Mouse (Mus musculus) bone marrow macrophage, adult 2 months (primary cell): ENCODE data around the gene H2-M10.3. TPM values are rescaled to one million over a fixed set of nuclear protein-coding genes. Genes with fewer than 3 reads are reported as not detected.

Experiments
- H3K27ac ChIP-seq: 2 replicates; pipeline ENCODE4 v1.5.1; 2012; ENCODE audit warnings: low read depth, low read length; ENCODE audit not compliant: insufficient read depth
- H3K4me1 ChIP-seq: 2 replicates; pipeline ENCODE4 v1.6.1; 2012; ENCODE audit warnings: low read length; ENCODE audit not compliant: control insufficient read depth, insufficient read depth
- H3K4me3 ChIP-seq: 2 replicates; pipeline ENCODE4 v1.5.1; 2012; ENCODE audit warnings: mild to moderate bottlenecking, low read length, moderate library complexity; ENCODE audit not compliant: insufficient read depth
- CTCF ChIP-seq: IDR thresholded peaks from 2 replicates; pipeline ENCODE4 v1.5.1; 2012; ENCODE audit warnings: low read depth, mild to moderate bottlenecking, low read length, moderate library complexity
- POLR2A ChIP-seq: IDR thresholded peaks from 2 replicates; pipeline ENCODE4 v1.6.1; 2012; ENCODE audit warnings: mild to moderate bottlenecking, low read depth, low read length, borderline replicate concordance
- polyA plus RNA-seq: library from polyadenylated mRNA; stranded (reverse); fragments of >200 nt; gene quantifications from 2 replicates; pipeline ENCODE4 v1.2.4, GENCODE M21; 2012; ENCODE audit not compliant: missing spikeins, insufficient read depth, insufficient read length

H2-M10.3 gene
- polyA plus RNA-seq, 1 experiment: not detected

DNA sequence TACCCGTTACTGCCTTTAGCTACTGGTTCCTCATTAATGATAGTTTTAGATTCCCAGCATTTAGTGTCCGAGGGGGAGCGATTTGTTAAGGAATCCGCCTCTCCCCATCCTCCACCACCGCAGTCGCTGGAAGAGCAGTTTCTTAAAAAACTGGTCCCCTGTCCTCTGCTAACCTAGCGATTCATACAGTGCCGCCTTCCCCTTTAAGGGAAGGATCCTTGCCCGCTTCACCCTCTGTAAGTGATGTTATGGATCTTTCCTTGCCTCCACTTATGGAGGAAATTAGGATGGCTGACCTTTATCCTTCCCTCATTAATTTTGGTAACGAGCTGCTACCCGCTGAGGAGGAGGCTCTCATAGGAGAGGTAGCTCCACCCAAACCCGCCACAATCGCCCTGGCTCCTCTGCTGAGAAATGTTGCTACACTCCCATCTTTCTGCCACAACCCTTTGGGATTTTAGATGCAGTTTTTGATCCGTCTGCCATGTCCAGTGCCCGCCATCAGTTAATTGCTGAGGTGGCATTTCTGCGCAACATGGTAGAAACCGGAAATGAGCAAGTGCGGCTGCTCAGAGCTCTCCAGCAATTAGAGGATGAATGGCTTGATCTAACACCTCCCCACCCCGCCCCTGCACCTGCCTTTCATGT, 53.1 kb downstream of the H2-M10.3 start:
- Histone ChIP-seq H3K4me1 (no peaks in the 10 kb centered on the region), H3K4me3 (peak overlapping the region; percentile 58), H3K27ac (no peak overlapping the region)
- TF ChIP-seq POLR2A (no peak), CTCF (no peak)

Other genes starting within 250 kb of the H2-M10.3 start
- gene Gm19684, start 246.7 kb downstream of the H2-M10.3 start, polyA plus RNA-seq: 1.1 and 1.8 TPM in 2 replicates
- gene Gm7030, start 239.0 kb downstream of the H2-M10.3 start, polyA plus RNA-seq: not detected in 2 replicates
- gene Gm8909, start 199.9 kb downstream of the H2-M10.3 start, polyA plus RNA-seq: 3.6 TPM in 1 of 2 replicates, not detected in the other
- gene H2-T3, start 178.1 kb downstream of the H2-M10.3 start, polyA plus RNA-seq: 0.60 TPM in 1 of 2 replicates, not detected in the other
- 69.5 and 84.4 TPM in 2 replicates for gene Rpp21, start 110.3 kb downstream of the H2-M10.3 start, polyA plus RNA-seq
- 14.5 and 14.8 TPM in 2 replicates for gene Trim39, start 96.2 kb downstream of the H2-M10.3 start, polyA plus RNA-seq
- not detected in 2 replicates for gene H2-M10.2, start 81.9 kb downstream of the H2-M10.3 start, polyA plus RNA-seq
- gene H2-M10.1, start 42.3 kb downstream of the H2-M10.3 start, polyA plus RNA-seq: not detected in 2 replicates
- not detected in 2 replicates for gene H2-M10.4, start 93.9 kb upstream of the H2-M10.3 start, polyA plus RNA-seq
- gene H2-M11, start 178.7 kb upstream of the H2-M10.3 start, polyA plus RNA-seq: not detected in 2 replicates